Mouse (Mus musculus) kidney, embryonic 14.5 days (tissue): ENCODE measurements at regions not wholly inside any gene's neighbourhood (a gene's known extent, or its start where the extent isn't known, plus 50 kb on each side); places are given as distances from the start of the nearest gene placed in this dataset.

ENCODE experiments used
- ATAC-seq: fragments of 200-750 bp; cut with Nextera tagmentation; 2 replicates; pipeline ENCODE4 v1.8.0; 2017; ENCODE audit warnings: moderate number of reproducible peaks, mild to moderate bottlenecking, moderate TSS enrichment, moderate library complexity; ENCODE audit not compliant: low FRiP score, low TSS enrichment
- H3K27ac ChIP-seq: fragments of 300-500 bp; sonication (generic); 2 replicates; pipeline ENCODE4 v1.5.1; 2014; ENCODE audit warnings: low read depth, mild to moderate bottlenecking, low read length, moderate library complexity, mixed read lengths
- H3K27me3 ChIP-seq: fragments of 300-500 bp; sonication (generic); 2 replicates; pipeline ENCODE4 v1.6.1; 2014; ENCODE audit warnings: mild to moderate bottlenecking, low read length; ENCODE audit not compliant: control insufficient read depth, insufficient read depth
- H3K36me3 ChIP-seq: fragments of 300-500 bp; sonication (generic); 2 replicates; pipeline ENCODE4 v1.6.1; 2014; ENCODE audit warnings: low read length, mixed read lengths; ENCODE audit not compliant: control insufficient read depth, insufficient read depth
- H3K4me1 ChIP-seq: fragments of 300-500 bp; sonication (generic); 2 replicates; pipeline ENCODE4 v1.6.1; 2014; ENCODE audit warnings: low read length, mixed read lengths; ENCODE audit not compliant: control insufficient read depth, insufficient read depth
- H3K4me2 ChIP-seq: fragments of 300-500 bp; sonication (generic); replicated peaks from 2 replicates; pipeline ENCODE4 v1.6.1; 2014; ENCODE audit warnings: low read depth, mild to moderate bottlenecking, low read length
- H3K4me3 ChIP-seq: fragments of 300-500 bp; sonication (generic); 2 replicates; pipeline ENCODE4 v1.5.1; 2014; ENCODE audit warnings: mild to moderate bottlenecking, low read length
- H3K9ac ChIP-seq: fragments of 300-500 bp; sonication (generic); 2 replicates; pipeline ENCODE4 v1.6.1; 2014; ENCODE audit warnings: low read depth, mild to moderate bottlenecking, low read length, moderate library complexity
- H3K9me3 ChIP-seq: fragments of 300-500 bp; sonication (generic); 2 replicates; pipeline ENCODE4 v1.6.1; 2016; ENCODE audit warnings: low read length; ENCODE audit not compliant: control insufficient read depth
- WGBS: fragments of 180-500 bp; shearing (Covaris S2); extraction: QIAGEN DNeasy Blood & Tissue Kit; methylation state at CpG from one replicate; pipeline ENCODE4 v1.1.7; 2014; 5-methylcytosine and 5-hydroxymethylcytosine counted together

GRCm38 (mm10) chr9:113270595-113270994 lies 437.5 kb downstream of the Pdcd6ip start:
- no peaks in the 10 kb centered on the region for H3K9me3 ChIP-seq
- no peaks in the 10 kb centered on the region for H3K27me3 ChIP-seq
- H3K4me3 ChIP-seq: no peak overlapping the region
- 76% methylated on average over 4 of the region's 4 CpGs for WGBS
- no peak overlapping the region for H3K4me2 ChIP-seq
- no peak overlapping the region for H3K27ac ChIP-seq
- ATAC-seq: no peak
- no peaks in the 10 kb centered on the region for H3K4me1 ChIP-seq
- H3K9ac ChIP-seq: no peak overlapping the region
- H3K36me3 ChIP-seq: no peaks in the 10 kb centered on the region

GRCm38 (mm10) chr9:113267696-113268095 lies 440.4 kb downstream of the Pdcd6ip start:
- no peak for ATAC-seq
- H3K4me1 ChIP-seq: no peaks in the 10 kb centered on the region
- no peaks in the 10 kb centered on the region for H3K36me3 ChIP-seq
- H3K9ac ChIP-seq: no peak overlapping the region
- no peaks in the 10 kb centered on the region for H3K27me3 ChIP-seq
- no peak overlapping the region for H3K4me2 ChIP-seq
- no peak overlapping the region for H3K4me3 ChIP-seq
- no peak overlapping the region for H3K27ac ChIP-seq
- WGBS: 86% methylated on average over 8 of the region's 8 CpGs
- H3K9me3 ChIP-seq: no peaks in the 10 kb centered on the region

- 76% methylated on average over 6 of the region's 6 CpGs for WGBS
- H3K36me3 ChIP-seq: no peaks in the 10 kb centered on the region
- no peak overlapping the region for H3K9ac ChIP-seq
- no peaks in the 10 kb centered on the region for H3K9me3 ChIP-seq
- no peak overlapping the region for H3K4me2 ChIP-seq
- ATAC-seq: no peak
- no peaks in the 10 kb centered on the region for H3K4me1 ChIP-seq
- no peaks in the 10 kb centered on the region for H3K27me3 ChIP-seq
- H3K27ac ChIP-seq: no peak overlapping the region
- no peak overlapping the region for H3K4me3 ChIP-seq
These were observed 444.4 kb downstream of the Pdcd6ip start for GRCm38 (mm10) chr9:113263636-113264035.

GRCm38 (mm10) chr9:113260296-113260695 lies 447.8 kb downstream of the Pdcd6ip start:
- no peak overlapping the region for H3K4me3 ChIP-seq
- H3K9ac ChIP-seq: no peak overlapping the region
- 78% methylated on average over 2 of the region's 2 CpGs for WGBS
- no peak for ATAC-seq
- no peaks in the 10 kb centered on the region for H3K36me3 ChIP-seq
- H3K4me1 ChIP-seq: no peaks in the 10 kb centered on the region
- peaks cover 2% of the 10 kb centered on the region; the same call in 1 of the 2 replicates for H3K9me3 ChIP-seq
- H3K27me3 ChIP-seq: no peaks in the 10 kb centered on the region
- no peak overlapping the region for H3K27ac ChIP-seq
- no peak overlapping the region for H3K4me2 ChIP-seq

- 87% methylated on average over 2 of the region's 2 CpGs for WGBS
- H3K36me3 ChIP-seq: no peaks in the 10 kb centered on the region
- ATAC-seq: no peak
These were observed 449.5 kb downstream of the Pdcd6ip start for GRCm38 (mm10) chr9:113258556-113258955.

GRCm38 (mm10) chr9:113248703-113249274 lies 459.3 kb downstream of the Pdcd6ip start:
- 36% methylated on average over 11 of the region's 12 CpGs for WGBS
- ATAC-seq: no peak; the same call in 1 of the 2 replicates
- Histone ChIP-seq H3K9ac (no peak overlapping the region), H3K36me3 (no peaks in the 10 kb centered on the region), H3K27me3 (no peaks in the 10 kb centered on the region), H3K27ac (no peak overlapping the region), H3K4me1 (no peaks in the 10 kb centered on the region), H3K4me3 (no peak overlapping the region), H3K9me3 (no peaks in the 10 kb centered on the region), H3K4me2 (no peak overlapping the region)

More at GRCm38 (mm10) chr9:113258556-113258955, 449.5 kb downstream of the Pdcd6ip start:
- Histone ChIP-seq H3K27ac (no peak overlapping the region), H3K9ac (no peak overlapping the region), H3K27me3 (no peaks in the 10 kb centered on the region), H3K9me3 (peaks cover 5% of the 10 kb centered on the region; the same call in 1 of the 2 replicates), H3K4me2 (no peak overlapping the region), H3K4me1 (no peaks in the 10 kb centered on the region), H3K4me3 (no peak overlapping the region)

- WGBS: 54% methylated on average over 5 of the region's 5 CpGs
- Histone ChIP-seq H3K9ac (no peak overlapping the region), H3K9me3 (no peaks in the 10 kb centered on the region), H3K4me2 (no peak overlapping the region), H3K36me3 (no peaks in the 10 kb centered on the region), H3K27me3 (no peaks in the 10 kb centered on the region), H3K27ac (no peak overlapping the region), H3K4me1 (no peaks in the 10 kb centered on the region), H3K4me3 (no peak overlapping the region)
- no peak for ATAC-seq
These were observed 460.1 kb downstream of the Pdcd6ip start for GRCm38 (mm10) chr9:113247950-113248349.

- H3K9me3 ChIP-seq: no peaks in the 10 kb centered on the region; the same call in 1 of the 2 replicates
- no peak overlapping the region for H3K4me2 ChIP-seq
- no peaks in the 10 kb centered on the region for H3K4me1 ChIP-seq
- H3K36me3 ChIP-seq: no peaks in the 10 kb centered on the region
- no peak overlapping the region for H3K4me3 ChIP-seq
- 93% methylated on average over 2 of the region's 2 CpGs for whole genome bisulfite sequencing
- no peak for ATAC-seq
- H3K27ac ChIP-seq: no peak overlapping the region
- H3K9ac ChIP-seq: no peak overlapping the region
- no peaks in the 10 kb centered on the region for H3K27me3 ChIP-seq
These were observed 464.2 kb downstream of the Pdcd6ip start for GRCm38 (mm10) chr9:113243870-113244269.

GRCm38 (mm10) chr9:113233370-113233769 lies 474.7 kb downstream of the Pdcd6ip start:
- no peak overlapping the region for H3K4me2 ChIP-seq
- H3K4me1 ChIP-seq: no peaks in the 10 kb centered on the region
- H3K27me3 ChIP-seq: no peaks in the 10 kb centered on the region
- WGBS: 82% methylated on average over 1 of the region's 1 CpGs
- no peak overlapping the region for H3K9ac ChIP-seq
- H3K9me3 ChIP-seq: no peaks in the 10 kb centered on the region
- H3K36me3 ChIP-seq: no peaks in the 10 kb centered on the region
- no peak overlapping the region for H3K4me3 ChIP-seq
- H3K27ac ChIP-seq: no peak overlapping the region
- ATAC-seq: no peak
